Mouse (Mus musculus) thymus, postnatal 4 days (tissue): ENCODE measurements around the gene Cd48.
"Not testable (repeated sequence)": the region's sequence is repeated elsewhere in the genome, so short reads cannot be mapped to it uniquely, and the experiment has no call there.

Source experiments
- DNase-seq: peaks from one replicate; pipeline ENCODE4 v3.0.0; 2021

Cd48 gene

GRCm38 (mm10) chr1:171681531-171682299, at the start of gene Cd48:
Gene Cd48 (plus strand): TSS chr1:171682009.
- DNase-seq, result peak; percentile 53

DNA sequence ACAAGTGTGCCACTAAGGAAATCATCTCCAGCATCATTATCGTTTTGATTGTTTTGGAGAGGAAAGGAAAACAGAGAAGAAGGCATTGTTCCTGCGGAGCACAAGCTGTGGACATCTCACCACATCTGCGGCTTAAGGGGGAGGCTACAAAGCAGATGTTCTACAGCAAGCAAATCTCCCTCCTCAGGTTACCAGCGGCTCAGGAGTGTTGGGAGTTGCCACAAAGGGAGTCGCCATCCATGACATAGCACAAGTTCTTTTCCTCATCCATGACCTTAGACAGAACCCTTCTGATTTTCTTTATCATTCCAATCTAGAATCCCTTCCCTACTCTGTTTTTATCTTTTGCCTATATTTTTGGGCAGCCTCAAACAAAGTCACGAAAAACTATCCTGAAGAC, 46.1 kb upstream of the Cd48 start:
- no peak for DNase-seq

GRCm38 (mm10) chr1:171637101-171637500, 44.7 kb upstream of the Cd48 start:
- DNase-seq, result no peak

DNA sequence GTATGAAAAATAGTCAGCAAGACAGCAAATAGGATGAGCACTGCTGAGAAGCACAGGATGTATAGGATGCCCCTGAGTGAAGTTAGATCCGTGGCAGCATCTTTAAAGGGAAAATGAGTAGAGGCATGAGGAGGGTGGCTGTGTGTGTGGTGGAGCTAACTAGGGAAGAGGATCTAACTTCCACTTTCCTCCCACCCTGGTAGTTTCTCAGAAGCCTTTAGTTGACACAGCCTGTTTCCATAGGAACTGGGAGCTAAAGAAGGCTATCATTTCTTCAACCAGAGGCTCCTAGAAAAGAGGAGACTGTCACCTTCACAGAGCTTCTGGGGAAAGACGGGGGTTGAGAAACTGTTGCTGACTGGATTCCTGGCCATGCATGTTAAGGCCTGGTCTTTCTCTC, 43.1 kb upstream of the Cd48 start:
- DNase-seq, result no peak

GRCm38 (mm10) chr1:171640796-171641195, 41.0 kb upstream of the Cd48 start:
- DNase-seq, result no peak

- peak; percentile 54 for DNase-seq
Observed at GRCm38 (mm10) chr1:171643612-171644011, 38.2 kb upstream of the Cd48 start.

GRCm38 (mm10) chr1:171646429-171646940, 35.3 kb upstream of the Cd48 start:
- no peak for DNase-seq

- DNase-seq, result no peak
Observed at GRCm38 (mm10) chr1:171647716-171648115, 34.1 kb upstream of the Cd48 start.

DNA sequence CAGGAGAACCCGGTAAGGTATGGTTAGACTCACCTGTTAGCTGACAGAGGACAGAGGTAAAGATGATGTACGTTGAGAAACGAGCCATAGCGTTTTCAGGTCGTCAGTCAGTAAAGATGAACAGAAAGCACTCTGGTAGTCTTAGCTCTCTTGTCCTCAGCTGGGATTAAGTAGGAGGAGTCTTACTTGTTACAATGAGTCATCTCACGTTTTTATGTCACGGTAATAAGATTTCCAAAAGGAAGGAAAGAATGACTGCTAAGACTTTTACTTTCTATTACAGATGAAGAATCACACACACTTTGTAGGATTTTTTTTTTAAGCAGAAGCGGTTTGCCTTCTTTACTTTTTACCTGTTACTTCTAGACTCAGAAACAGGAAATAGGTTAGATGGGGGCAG, 33.0 kb upstream of the Cd48 start:
- DNase-seq, result no peak

- DNase-seq, result no peak
Observed at GRCm38 (mm10) chr1:171652734-171653133, 29.1 kb upstream of the Cd48 start, which contains the start of gene Slamf7. Gene Slamf7 (minus strand): TSS chr1:171653035.

GRCm38 (mm10) chr1:171658561-171658991, 23.2 kb upstream of the Cd48 start:
- DNase-seq, result no peak

GRCm38 (mm10) chr1:171660423-171660822, 21.4 kb upstream of the Cd48 start:
- DNase-seq, result no peak

DNA sequence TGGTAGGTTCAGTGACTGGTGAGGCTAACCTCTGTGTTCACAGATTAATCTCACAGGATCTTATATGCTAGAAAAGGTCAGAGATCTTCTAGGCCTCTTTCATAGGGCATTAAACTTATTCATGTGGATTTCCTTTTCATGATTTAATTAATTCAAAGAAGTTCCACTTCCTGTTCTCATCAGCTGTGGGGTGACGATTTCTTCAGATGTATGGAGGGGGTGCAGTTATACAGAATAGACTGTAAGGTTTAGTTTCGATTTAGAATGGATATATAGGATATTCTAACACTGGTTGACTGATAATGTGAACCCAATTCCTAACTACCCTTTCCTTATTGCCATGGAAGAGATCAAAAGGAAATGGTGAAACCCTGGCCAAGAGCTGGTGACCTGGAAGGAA, 20.3 kb upstream of the Cd48 start:
- DNase-seq, result no peak

- DNase-seq, result no peak
Observed at GRCm38 (mm10) chr1:171663757-171664156, 18.1 kb upstream of the Cd48 start.

- DNase-seq, result no peak
Observed at GRCm38 (mm10) chr1:171666350-171666749, 15.5 kb upstream of the Cd48 start.

- DNase-seq, result no peak
Observed at GRCm38 (mm10) chr1:171667160-171667559, 14.6 kb upstream of the Cd48 start.

DNA sequence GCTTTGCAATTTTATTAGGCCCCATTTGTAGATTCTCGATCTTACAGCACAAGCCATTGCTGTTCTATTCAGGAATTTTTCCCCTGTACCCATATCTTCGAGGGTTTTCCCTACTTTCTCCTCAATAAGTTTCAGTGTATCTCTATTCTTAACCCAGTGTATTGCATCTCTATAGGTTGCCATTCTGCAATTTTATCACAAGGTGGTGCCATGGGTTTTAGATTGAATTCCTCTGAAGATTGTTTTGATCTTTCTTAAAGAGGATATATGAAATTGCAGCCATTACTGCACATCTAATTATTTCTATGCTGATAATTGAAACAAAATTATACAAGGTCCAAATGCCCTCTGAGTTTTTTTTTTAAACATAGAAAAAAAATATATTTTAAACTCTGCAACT, 9.4 kb upstream of the Cd48 start:
- not testable (repeated sequence) for DNase-seq

- peak; percentile 42 for DNase-seq
Observed at GRCm38 (mm10) chr1:171672854-171673475, 8.8 kb upstream of the Cd48 start.

- DNase-seq, result peak; percentile 19
Observed at GRCm38 (mm10) chr1:171674467-171674866, 7.3 kb upstream of the Cd48 start.

DNA sequence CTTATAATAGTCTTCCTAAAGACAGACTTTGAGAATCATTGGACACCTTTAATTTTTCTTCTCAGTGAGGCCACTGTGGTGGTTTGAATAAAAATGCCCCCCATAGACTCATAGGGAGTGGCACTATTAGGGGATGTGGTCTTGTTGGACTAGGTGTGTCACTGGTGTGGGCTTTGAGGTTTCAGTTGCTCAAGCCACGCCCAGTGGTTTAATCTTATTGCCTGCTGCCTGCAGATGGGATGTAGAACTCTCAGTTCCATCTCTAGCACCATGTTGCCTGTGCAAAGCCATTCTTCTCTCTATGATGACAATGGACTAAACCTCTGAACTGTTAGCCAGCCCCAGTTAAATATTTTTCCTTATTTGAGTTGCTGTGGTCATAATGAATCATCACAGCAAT, 4.1 kb upstream of the Cd48 start:
- DNase-seq, result no peak

DNA sequence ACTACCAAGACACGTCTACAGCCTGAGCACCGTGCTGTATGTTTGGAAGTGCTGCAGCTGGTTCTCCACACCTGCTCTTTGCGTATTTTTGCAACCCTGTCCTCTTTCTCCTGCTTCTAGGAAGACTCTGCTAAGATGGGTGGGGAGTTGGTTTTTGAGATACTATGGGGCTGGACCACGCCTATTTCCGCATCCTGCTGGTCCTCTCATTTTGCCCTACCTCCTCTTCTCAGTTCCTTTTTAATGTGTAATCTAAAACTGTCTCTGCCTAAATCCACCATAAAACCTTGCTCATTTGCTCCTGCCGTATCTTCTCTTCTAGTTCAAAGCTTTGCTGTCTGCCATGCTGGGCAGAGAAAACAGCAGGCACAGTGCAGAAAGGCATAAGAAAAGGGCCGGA, 800 bp upstream of the Cd48 start:
- DNase-seq, result peak; percentile 58

DNA sequence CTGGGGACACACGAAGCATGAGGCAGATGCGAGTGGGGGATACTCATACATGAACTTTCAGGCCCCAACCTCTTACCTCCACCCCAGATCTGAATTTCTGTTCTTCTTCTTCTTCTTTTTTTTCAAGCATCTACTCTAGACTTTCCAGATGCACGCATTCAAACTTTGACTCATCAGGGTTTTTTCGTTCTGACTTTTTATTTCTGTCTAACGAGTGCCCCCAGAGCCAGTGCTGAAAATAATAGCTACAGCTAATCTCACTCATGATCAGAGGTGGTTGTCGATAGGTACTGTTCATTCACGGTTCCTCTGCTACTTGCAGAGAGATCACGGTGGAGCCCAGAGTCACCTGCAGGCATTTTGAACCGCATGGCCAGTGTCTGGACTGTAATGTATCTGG, 3.1 kb downstream of the Cd48 start:
- DNase-seq, result no peak

GRCm38 (mm10) chr1:171687320-171687719, 5.5 kb downstream of the Cd48 start:
- DNase-seq, result no peak

DNA sequence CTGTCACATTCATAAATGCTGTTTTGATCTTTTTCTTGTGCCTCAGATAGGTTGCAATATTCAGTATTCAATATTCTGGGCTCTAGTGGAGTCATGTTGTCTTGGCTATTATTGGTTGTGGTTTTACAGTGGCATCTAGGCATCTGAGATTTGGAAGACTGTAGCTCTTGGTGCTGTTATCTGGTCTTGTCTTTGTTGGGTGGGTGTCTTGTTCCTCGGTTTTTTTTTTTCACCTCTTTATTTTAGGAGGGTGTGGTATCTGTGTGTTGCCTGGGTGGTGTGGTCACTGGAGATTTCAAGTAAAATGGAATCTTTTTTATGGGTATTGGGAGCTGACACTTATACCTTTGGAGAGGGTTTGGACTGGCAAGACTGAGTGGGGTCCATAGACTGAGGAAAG, 12.1 kb downstream of the Cd48 start:
- DNase-seq, result no peak
